Mouse (Mus musculus) forebrain, embryonic 16.5 days (tissue): ENCODE data around the gene Rnase1. TPM values are rescaled to one million over a fixed set of nuclear protein-coding genes. Genes with fewer than 3 reads are reported as not detected.
"Not testable (repeated sequence)": the region's sequence is repeated elsewhere in the genome, so short reads cannot be mapped to it uniquely, and the experiment has no call there.

ENCODE experiments used
- ATAC-seq: fragments of 200-750 bp; cut with Nextera tagmentation; 2 replicates; pipeline ENCODE4 v1.8.0; 2017; ENCODE audit warnings: mild to moderate bottlenecking, moderate library complexity
- H3K27ac ChIP-seq: fragments of 300-500 bp; sonication (generic); 2 replicates; pipeline ENCODE4 v1.5.1; 2014; ENCODE audit warnings: low read length, control low read depth
- H3K27me3 ChIP-seq: fragments of 300-500 bp; sonication (generic); replicated peaks from 2 replicates; pipeline ENCODE4 v1.6.1; 2014; ENCODE audit warnings: low read length; ENCODE audit not compliant: control insufficient read depth, insufficient read depth
- H3K36me3 ChIP-seq: fragments of 300-500 bp; sonication (generic); 2 replicates; pipeline ENCODE4 v1.6.1; 2014; ENCODE audit not compliant: control insufficient read depth, insufficient read depth
- H3K4me1 ChIP-seq: fragments of 300-500 bp; sonication (generic); replicated peaks from 2 replicates; pipeline ENCODE4 v1.6.1; 2014; ENCODE audit warnings: low read length; ENCODE audit not compliant: control insufficient read depth, insufficient read depth
- H3K4me2 ChIP-seq: fragments of 300-500 bp; sonication (generic); 2 replicates; pipeline ENCODE4 v1.6.1; 2014; ENCODE audit warnings: mild to moderate bottlenecking, low read length, control low read depth
- H3K4me3 ChIP-seq: fragments of 300-500 bp; sonication (generic); replicated peaks from 2 replicates; pipeline ENCODE4 v1.5.1; 2014; ENCODE audit warnings: mild to moderate bottlenecking, low read length, control low read depth
- H3K9ac ChIP-seq: fragments of 300-500 bp; sonication (generic); replicated peaks from 2 replicates; pipeline ENCODE4 v1.6.1; 2014; ENCODE audit warnings: low read depth, low read length, control low read depth
- H3K9me3 ChIP-seq: fragments of 300-500 bp; sonication (generic); 2 replicates; pipeline ENCODE4 v1.6.1; 2016; ENCODE audit warnings: low read length; ENCODE audit not compliant: control insufficient read depth
- WGBS: fragments of 180-500 bp; shearing (Covaris S2); extraction: QIAGEN DNeasy Blood & Tissue Kit; methylation state at CpG from one replicate; pipeline ENCODE4 v1.1.7; 2014; 5-methylcytosine and 5-hydroxymethylcytosine counted together
- polyA plus RNA-seq: library from polyadenylated mRNA; unstranded; fragments of >200 nt; fragmentation: Nextera tagmentation; extraction: Ambion mirVana; gene quantifications from 2 replicates; pipeline ENCODE4 v1.2.1, GENCODE M21; 2015

The Rnase1 gene
- 0.50 TPM in 1 of 2 replicates, not detected in the other for polyA plus RNA-seq

DNA sequence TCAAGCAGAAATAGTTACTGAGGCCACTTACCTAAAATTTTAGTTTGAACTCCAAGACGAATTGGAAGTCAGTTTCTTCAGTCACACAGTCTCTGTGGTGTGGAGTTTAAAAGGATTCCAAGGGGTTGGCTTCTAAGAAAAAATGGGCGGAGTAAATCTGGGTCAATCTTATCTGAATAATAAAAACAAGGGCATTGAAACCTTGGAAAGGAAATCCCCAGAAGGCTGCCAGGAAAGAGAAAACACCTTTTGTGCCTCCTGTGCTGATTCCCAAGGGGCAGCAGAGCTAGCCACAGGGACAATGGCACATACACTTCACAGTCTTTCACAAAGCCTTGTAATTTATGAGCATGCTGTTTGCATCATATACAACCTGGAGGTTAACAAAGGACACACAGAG is at the start of gene Rnase1:
TSS of gene Rnase1 (minus strand) at position 101 of the 400 bp plus-strand sequence.
- WGBS, result 18% methylated on average over 2 of the region's 2 CpGs
- no peak within 1 kb of the TSS for H3K9ac ChIP-seq
- H3K9me3 ChIP-seq, result no peaks in the 10 kb centered on the region
- no peak within 1 kb of the TSS for H3K27ac ChIP-seq
- H3K27me3 ChIP-seq, result no peaks in the 10 kb centered on the region
- H3K36me3 ChIP-seq, result no peaks in the 10 kb centered on the region
- H3K4me2 ChIP-seq, result no peak within 1 kb of the TSS
- no peak within 1 kb of the TSS for H3K4me3 ChIP-seq
- ATAC-seq, result no peak
- 0 out of 2 replicates have a peak, but pooled peaks cover 3% of the 10 kb centered on the region for H3K4me1 ChIP-seq

DNA sequence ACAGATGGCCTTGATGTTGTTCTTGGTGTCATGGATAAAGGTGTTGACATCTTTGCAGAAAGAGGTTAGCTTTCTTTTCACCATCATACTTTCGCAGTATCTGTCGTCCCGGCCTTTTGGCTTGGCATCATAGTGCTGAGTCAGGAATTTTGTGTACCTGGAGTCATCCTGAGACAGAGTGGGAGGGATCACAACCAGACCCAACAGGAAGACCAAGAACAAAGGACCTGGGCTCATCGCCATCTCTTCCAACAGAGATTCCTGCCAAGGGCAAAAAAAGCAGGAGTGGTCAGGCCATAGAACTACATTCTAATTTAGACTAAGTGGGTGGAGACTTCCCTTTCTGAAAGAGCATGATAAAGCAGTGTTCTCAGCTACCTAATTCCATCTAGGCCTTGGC is 49.1 kb upstream of the Rnase1 start:
- Histone ChIP-seq H3K4me1 (no peaks in the 10 kb centered on the region), H3K9ac (no peak overlapping the region), H3K4me2 (no peak overlapping the region), H3K27ac (no peak overlapping the region), H3K36me3 (no peaks in the 10 kb centered on the region), H3K27me3 (no peaks in the 10 kb centered on the region), H3K4me3 (no peak overlapping the region), H3K9me3 (no peaks in the 10 kb centered on the region)
- ATAC-seq, result no peak
- WGBS, result 89% methylated on average over 4 of the region's 4 CpGs

DNA sequence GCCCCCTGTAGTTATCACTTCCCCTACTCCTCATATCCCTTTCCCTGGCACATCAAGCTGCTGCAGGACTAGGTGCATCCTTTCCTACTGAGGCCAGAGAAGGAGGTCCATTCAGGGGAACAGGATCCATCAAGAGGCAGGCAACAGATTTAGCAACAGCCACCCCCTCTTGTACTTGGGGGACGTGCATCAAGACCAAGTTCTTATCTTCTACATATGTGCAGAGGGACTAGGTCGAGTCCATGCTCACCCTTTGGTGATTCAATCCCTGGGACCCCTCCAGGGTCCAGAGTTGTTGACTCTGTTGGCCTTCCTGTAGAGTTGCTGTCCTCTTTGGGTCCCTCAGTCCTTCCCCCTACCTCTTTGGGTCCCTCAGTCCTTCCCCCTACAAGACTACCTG is 34.5 kb upstream of the Rnase1 start:
- ATAC-seq, H3K27ac ChIP-seq, H3K9me3 ChIP-seq: not testable (repeated sequence)

DNA sequence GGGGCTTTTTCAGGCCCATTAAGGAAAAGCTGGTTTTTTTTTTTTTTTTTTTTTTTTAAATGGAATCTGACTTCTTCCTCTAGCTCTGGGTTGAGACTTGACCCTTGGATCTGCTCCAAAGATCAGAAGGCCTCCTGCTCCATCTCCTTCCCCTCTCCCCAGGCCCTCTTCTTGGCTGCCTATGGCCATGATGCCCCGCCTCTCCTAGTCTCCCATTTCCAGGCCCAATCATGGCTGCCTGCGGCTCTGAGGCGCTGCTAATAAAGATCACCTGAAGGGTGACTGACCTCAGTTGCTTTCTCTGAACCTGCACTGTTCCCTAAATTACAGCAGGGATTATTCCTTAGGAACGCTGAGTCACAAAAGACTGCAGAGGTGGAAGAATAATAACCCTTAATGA is 27.3 kb upstream of the Rnase1 start:
- H3K36me3 ChIP-seq, result no peaks in the 10 kb centered on the region
- H3K9ac ChIP-seq, result no peak overlapping the region
- no peaks in the 10 kb centered on the region for H3K9me3 ChIP-seq
- no peak for ATAC-seq
- no peak overlapping the region for H3K27ac ChIP-seq
- no peak overlapping the region for H3K4me2 ChIP-seq
- H3K27me3 ChIP-seq, result no peaks in the 10 kb centered on the region
- H3K4me1 ChIP-seq, result no peaks in the 10 kb centered on the region
- 66% methylated on average over 4 of the region's 4 CpGs for WGBS
- no peak overlapping the region for H3K4me3 ChIP-seq

More for the DNA sequence above, 34.5 kb upstream of the Rnase1 start:
- H3K36me3 ChIP-seq, H3K4me3 ChIP-seq, H3K4me1 ChIP-seq, H3K27me3 ChIP-seq, H3K4me2 ChIP-seq, H3K9ac ChIP-seq: not testable (repeated sequence)
- WGBS, result 66% methylated on average over 2 of the region's 2 CpGs

DNA sequence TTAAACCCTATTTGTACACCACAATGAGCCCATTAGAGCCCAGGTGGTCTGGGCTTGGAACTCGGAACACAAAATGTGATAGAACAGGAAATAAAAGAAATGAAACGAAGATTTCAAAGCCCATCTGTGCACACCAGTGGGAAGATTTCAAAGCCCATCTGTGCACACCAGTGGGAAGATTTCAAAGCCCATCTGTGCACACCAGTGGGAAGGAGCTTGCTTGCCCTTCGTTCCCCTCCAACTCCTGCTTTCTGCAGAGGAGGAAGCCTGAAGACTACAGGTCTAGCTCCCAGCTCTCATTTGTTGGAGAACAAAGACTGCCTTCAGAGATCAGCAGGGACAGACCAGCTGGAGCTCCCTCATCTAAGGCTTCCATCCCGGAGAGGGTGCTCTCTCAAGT is 26.4 kb upstream of the Rnase1 start:
- 0 out of 2 replicates have a peak, but pooled peaks have one; percentile 23 for ATAC-seq
- WGBS, result 19% methylated on average over 4 of the region's 4 CpGs
- H3K36me3 ChIP-seq, H3K27ac ChIP-seq, H3K4me2 ChIP-seq, H3K4me1 ChIP-seq, H3K9ac ChIP-seq, H3K4me3 ChIP-seq, H3K9me3 ChIP-seq, H3K27me3 ChIP-seq: not testable (repeated sequence)

DNA sequence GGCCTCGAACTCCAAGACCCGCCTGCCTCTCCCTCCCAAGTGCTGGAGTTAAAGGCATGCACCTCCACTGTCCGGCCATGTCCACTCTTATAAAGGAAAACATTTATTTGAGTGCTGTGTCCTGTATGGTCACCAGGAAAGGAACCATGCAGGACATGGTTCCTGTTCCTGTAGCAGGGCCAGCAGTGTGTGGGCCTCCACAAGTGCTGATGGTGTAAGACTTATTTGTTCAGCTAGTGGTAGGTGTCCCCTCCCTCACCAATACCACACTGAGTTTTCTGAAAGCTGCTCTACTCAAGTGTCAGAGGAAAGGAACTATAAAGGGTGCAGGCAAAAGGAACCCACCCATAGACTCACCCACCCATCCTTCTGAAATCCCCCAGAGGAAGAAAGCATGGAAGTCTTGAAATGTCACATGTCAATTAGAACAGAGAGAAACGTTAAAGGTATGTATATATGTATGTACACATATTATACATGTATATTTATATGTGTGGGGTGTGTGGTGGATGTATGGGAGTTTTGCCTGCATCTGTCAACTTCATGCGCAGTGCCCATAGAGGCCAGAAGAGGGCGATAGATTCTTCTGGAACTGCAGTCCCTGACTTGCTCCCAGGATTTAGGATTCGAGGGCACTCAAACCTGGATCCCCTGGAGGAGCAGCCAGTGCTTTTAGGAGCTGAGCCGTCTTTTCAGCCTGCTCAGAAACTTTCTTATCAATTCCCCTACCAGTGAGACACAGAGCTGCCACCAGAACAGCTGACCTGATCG is 25.7 kb upstream of the Rnase1 start:
- H3K4me3 ChIP-seq, H3K36me3 ChIP-seq, H3K9me3 ChIP-seq, H3K9ac ChIP-seq, H3K27me3 ChIP-seq, H3K4me2 ChIP-seq, H3K4me1 ChIP-seq, H3K27ac ChIP-seq: not testable (repeated sequence)
- WGBS, result 36% methylated on average over 9 of the region's 9 CpGs
- ATAC-seq, result 0 out of 2 replicates have a peak, but pooled peaks have one; percentile 36

DNA sequence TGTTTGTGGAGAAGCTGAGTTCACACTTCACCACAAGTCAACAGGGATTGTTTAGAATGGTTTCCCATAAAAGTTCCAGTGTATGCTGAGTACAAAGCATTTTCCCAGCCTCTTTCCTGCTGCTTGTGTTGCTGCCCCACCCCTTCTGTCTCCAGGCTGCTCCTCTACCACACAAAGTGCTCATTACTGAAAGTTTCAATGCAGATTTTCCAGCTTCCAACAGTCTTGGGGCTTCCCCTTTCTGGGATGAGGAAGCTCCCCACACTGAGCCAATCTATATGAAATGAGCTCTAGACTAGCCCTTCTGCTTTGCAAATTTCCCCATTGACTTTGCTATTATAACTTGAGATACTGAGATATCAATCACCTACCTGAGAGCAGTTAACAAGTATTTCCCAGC is 19.5 kb upstream of the Rnase1 start:
- Histone ChIP-seq H3K9me3 (no peaks in the 10 kb centered on the region; the same call in 1 of the 2 replicates), H3K9ac (no peak overlapping the region), H3K27ac (no peak overlapping the region), H3K27me3 (no peaks in the 10 kb centered on the region), H3K4me1 (no peaks in the 10 kb centered on the region), H3K36me3 (no peaks in the 10 kb centered on the region), H3K4me2 (no peak overlapping the region), H3K4me3 (no peak overlapping the region)
- no peak for ATAC-seq

DNA sequence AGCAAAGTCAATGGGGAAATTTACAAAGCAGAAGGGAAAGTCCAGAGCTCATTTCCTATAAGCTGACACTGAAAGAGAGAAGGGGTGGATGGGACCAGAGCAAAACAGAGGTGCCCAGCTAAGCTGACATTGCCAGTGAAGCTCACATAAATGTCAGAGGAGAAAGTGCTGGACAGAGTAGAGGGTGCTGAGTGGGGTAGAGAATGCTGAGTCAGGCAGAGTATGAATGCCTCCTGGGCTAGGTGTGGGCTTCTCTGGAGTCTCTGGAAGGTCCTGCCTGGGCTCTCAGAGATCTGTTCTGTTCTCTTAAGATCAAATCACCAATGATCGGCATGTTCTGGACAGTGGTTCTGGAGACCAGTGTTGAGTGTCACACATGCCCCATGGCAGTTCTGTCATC is 18.9 kb upstream of the Rnase1 start:
- H3K27me3 ChIP-seq, result no peaks in the 10 kb centered on the region
- 95% methylated on average over 1 of the region's 1 CpGs for WGBS
- H3K9ac ChIP-seq, result no peak overlapping the region
- no peaks in the 10 kb centered on the region for H3K4me1 ChIP-seq
- H3K9me3 ChIP-seq, result no peaks in the 10 kb centered on the region; the same call in 1 of the 2 replicates
- H3K27ac ChIP-seq, result no peak overlapping the region
- H3K4me2 ChIP-seq, result no peak overlapping the region
- no peak overlapping the region for H3K4me3 ChIP-seq
- no peak for ATAC-seq
- no peaks in the 10 kb centered on the region for H3K36me3 ChIP-seq

DNA sequence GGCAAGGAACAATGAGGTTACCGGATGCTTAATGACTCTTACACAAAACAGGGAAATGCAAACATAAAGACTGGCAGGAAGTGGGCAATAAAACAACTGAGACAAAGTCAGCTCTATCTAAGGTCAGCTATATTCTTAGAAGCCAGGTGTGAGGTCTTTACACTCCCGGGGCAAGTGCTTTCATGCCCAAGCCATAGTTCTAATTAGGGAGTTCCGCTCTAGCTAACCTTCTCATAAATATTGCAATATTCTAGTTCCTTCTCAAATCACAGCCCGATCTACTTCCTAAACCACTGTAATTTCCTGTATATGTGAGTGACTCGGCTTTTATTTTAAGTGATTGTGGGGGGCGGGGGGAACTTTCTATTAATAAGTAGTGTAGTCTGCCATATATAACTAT is 16.7 kb upstream of the Rnase1 start:
- H3K4me2 ChIP-seq, H3K4me1 ChIP-seq, H3K27me3 ChIP-seq, H3K4me3 ChIP-seq, H3K36me3 ChIP-seq, ATAC-seq, H3K9me3 ChIP-seq, H3K9ac ChIP-seq, H3K27ac ChIP-seq: not testable (repeated sequence)
- 88% methylated on average over 6 of the region's 6 CpGs for WGBS

DNA sequence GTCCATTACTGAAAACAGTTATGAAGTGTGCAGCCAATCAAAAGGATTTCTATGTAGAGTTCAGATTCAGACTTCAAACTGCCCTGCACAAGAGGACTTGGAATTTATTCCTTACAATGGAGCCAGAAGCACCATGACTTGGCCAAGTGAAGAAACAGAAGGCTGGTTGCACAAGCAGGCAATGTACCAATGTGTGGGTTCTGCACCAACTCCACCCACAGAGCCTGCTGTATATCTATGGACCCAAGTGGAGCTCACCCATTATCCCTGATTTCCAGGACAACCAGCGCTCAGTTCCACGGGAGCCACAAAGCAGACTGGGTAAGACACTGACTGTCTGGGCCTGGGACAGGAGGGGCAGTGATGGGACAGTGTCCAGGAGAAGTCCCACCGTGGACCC is 15.4 kb upstream of the Rnase1 start, which contains the start of gene Rnase2b:
TSS of gene Rnase2b (plus strand) at position 285 of the 400 bp plus-strand sequence.
- H3K9me3 ChIP-seq, H3K27ac ChIP-seq, H3K4me2 ChIP-seq, H3K27me3 ChIP-seq, H3K9ac ChIP-seq, ATAC-seq, H3K4me1 ChIP-seq, H3K4me3 ChIP-seq, H3K36me3 ChIP-seq: not testable (repeated sequence)
- WGBS, result 92% methylated on average over 3 of the region's 3 CpGs
